Mouse (Mus musculus) embryo, embryonic 10.5 days (tissue): ENCODE results near the gene Gm10226.
A peak's percentile ranks its signal among the peaks of the same experiment; 100 is the strongest.
"Not testable (repeated sequence)": the region's sequence is repeated elsewhere in the genome, so short reads cannot be mapped to it uniquely, and the experiment has no call there.

Experiments used
- DNase-seq: peaks from one replicate; pipeline ENCODE4 v3.0.0-alpha.2; 2015; ENCODE audit warnings: low spot score

Gm10226 gene

GRCm38 (mm10) chr17:21691560-21691959 is at the start of gene Gm10226:
TSS of gene Gm10226 (plus strand) at chr17:21691860.
- DNase-seq = no peak

- DNase-seq = peak; percentile 1
Observed at GRCm38 (mm10) chr17:21648791-21649190, 42.9 kb upstream of the Gm10226 start.

- peak; percentile 55 for DNase-seq
Observed at GRCm38 (mm10) chr17:21649936-21650335, 41.7 kb upstream of the Gm10226 start.

GRCm38 (mm10) chr17:21650364-21650907 is 41.2 kb upstream of the Gm10226 start, which contains the start of gene Zfp983:
TSS of gene Zfp983 (plus strand) at chr17:21650624.
- peak; percentile 92 for DNase-seq

GRCm38 (mm10) chr17:21678826-21679225 is 12.8 kb upstream of the Gm10226 start:
- DNase-seq = not testable (repeated sequence)

GRCm38 (mm10) chr17:21679273-21680018 is 12.2 kb upstream of the Gm10226 start:
- DNase-seq = peak; percentile 91

GRCm38 (mm10) chr17:21680019-21680376 is 11.7 kb upstream of the Gm10226 start:
- not testable (repeated sequence) for DNase-seq

- DNase-seq = no peak
Observed at GRCm38 (mm10) chr17:21693342-21693741, 1.7 kb downstream of the Gm10226 start.

- DNase-seq = no peak
Observed at GRCm38 (mm10) chr17:21696073-21696472, 4.4 kb downstream of the Gm10226 start.

GRCm38 (mm10) chr17:21702281-21703240 is 10.9 kb downstream of the Gm10226 start:
- no peak for DNase-seq

- no peak for DNase-seq
Observed at GRCm38 (mm10) chr17:21703414-21703813, 11.8 kb downstream of the Gm10226 start.

GRCm38 (mm10) chr17:21707343-21707996 is 15.8 kb downstream of the Gm10226 start, which contains the start of gene Zfp760:
TSS of gene Zfp760 (plus strand) at chr17:21707741.
- peak; percentile 96 for DNase-seq

GRCm38 (mm10) chr17:21708401-21708800 is 16.7 kb downstream of the Gm10226 start:
- DNase-seq = peak; percentile 22

- DNase-seq = not testable (repeated sequence)
Observed at GRCm38 (mm10) chr17:21730495-21730894, 38.8 kb downstream of the Gm10226 start, which contains the start of gene Zfp229. TSS of gene Zfp229 (plus strand) at chr17:21730795.

GRCm38 (mm10) chr17:21733049-21733448 is 41.4 kb downstream of the Gm10226 start:
- no peak for DNase-seq

GRCm38 (mm10) chr17:21733529-21734031 is 41.9 kb downstream of the Gm10226 start:
- DNase-seq = peak; percentile 94
